Mouse (Mus musculus): ENCODE results near the gene Coro7. TPM values are rescaled to one million over a fixed set of nuclear protein-coding genes. Genes with fewer than 3 reads are reported as not detected.

The Coro7 gene
- polyA plus RNA-seq, 1 experiment = 44.5 TPM

DNA sequence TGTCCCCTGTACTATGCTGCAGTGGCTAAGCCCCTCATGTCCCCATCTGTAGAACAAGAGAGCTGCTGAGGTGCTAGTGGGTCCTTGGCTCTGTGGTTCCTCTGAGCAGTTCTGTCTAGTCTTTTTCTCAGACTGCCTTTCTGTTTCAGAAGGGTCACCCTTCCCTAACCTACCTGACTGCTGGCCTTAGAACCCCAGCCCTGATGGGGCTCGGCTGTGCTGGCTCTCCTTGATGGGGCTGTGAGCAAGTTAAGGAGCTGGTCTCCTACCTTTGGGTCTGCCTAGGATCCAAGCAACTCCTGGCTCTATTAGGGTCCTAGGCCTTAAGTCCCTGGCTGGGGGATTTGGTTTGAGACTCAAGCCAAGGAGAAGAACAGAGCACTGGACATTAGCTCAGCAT lies 64.3 kb downstream of the Coro7 start:
- no peak for DNase-seq (ENCODE audit: low read depth)

DNA sequence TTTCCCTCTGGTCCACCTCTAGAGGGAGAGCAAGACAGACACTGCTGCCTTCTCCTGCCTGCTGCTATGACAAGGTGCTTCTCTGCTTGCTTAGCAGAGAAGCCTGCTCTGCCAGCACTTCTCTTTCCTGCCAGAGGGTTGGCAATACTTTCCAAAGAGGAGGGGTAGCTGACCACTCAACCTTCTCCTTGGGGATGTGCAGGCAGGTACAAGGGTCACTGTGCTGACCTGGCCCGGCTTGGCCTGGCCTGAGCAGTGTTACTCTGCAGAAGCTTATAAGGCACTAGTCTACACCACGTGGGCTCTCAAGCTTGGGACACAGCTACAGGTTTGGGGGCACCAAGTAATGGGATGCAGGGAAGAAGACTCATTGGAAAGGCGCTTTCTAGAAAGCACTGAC lies 64.9 kb downstream of the Coro7 start:
- no peak for DNase-seq (ENCODE audit: low read depth)

DNA sequence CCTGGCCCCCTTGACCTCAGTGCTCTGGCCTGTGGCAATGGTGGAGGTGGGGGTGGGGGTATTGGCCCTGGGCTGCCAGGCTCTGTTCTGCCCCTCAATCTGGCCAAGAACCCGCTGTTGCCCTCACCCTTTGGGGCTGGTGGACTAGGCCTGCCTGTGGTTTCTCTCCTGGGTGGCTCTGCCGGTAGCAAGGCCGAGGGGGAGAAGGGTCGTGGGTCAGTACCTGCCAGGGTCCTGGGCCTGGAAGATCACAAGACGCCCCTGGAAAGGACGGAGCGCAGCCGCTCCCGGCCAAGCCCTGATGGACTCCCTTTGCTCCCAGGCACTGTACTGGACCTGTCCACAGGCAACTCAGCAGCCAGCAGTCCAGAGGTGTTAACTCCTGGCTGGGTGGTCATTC lies 65.8 kb downstream of the Coro7 start:
- DNase-seq (ENCODE audit: low read depth) = no peak

DNA sequence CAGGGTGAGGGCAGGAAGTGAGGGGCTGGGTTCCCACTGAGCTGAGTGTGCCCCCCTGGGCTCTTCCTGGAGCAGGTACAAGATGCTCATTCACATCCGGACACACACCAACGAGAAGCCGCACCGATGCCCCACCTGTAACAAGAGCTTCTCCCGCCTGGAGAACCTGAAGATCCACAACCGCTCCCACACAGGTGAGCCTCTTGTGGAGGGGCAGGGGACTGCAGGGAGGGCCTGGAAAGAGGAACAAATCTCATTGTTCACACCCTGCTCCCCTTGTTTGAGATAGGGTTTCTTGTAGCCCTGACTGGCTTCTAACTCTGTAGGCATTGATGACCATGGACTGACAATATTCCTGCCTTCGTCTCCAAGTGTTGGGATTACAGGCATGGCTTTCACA lies 67.9 kb downstream of the Coro7 start:
- DNase-seq (ENCODE audit: low read depth) = no peak

DNA sequence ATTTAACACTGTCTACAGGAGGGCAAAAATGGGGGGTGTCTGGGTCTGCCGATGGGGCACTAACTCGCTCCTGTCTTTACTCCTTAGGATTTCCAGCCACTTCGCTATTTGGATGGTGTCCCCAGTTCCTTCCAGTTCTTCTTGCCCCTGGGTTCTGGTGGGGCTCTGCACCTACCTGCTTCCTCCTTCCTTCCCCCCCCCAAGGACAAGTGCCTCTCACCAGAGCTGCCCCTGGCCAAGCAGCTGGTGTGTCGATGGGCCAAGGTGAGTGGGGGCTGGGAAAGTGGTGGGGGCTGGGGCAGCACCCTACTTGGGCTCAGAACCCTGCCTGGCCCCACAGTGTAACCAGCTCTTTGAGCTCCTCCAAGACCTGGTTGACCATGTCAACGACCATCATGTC lies 68.4 kb downstream of the Coro7 start:
- DNase-seq (ENCODE audit: low read depth) = no peak

DNA sequence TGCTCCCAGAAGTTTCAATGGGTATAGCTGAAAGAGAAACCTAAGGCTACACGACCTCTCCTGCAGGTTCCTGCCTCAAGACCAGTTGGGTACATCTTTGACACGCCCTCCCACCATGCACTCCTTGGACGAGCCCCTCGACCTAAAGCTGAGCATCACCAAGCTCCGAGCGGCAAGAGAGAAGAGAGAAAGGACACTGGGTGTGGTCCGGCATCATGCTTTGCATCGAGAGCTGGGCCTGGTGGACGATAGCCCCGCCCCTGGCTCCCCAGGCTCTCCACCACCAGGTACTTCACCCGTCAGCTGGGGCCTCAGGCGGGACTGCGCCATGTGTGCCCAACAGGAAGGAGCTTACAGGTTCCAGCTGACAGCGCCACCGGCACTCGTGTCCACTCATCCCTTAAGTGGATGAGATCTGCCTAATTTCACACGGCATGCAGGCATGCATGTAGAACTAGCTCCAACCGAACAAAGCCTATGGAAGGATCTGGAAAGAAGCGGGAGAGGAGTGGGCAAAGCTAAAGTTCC lies 71.0 kb downstream of the Coro7 start:
- DNase-seq (ENCODE audit: low read depth) = no peak

DNA sequence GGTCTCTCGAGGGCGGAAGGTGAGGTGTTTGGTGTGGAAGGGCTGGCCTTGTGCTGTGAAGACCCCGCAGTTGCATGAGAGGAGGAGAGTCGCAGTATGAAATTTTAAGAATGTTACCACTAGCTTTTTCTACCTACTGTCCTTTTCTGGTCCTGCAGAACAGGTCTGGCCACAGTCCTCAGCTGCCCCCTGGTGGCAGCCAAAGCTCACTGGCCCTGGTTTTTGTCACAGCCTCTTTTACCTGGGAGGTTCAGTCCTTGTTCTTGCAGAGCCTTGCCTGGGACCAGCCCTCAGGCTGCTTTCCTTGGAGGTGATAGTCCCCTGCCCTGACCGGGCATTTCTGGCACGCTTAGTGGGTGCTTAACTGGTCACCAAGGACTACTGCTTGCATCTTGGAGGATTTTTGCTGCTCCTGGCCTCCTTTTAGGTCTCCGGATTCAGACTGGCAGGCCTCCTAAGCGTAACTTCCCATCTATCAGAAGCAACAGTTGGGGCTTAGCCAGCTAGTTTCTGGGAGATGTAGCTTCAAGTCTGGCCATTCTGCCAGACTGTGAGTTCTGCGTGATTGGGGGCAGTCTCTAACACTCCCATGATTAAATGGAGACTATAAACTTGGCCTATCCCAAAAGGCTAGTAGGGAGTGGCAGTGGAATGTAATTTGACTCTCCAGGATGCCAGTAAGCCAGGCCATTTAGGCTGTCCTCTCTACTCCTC lies 71.6 kb downstream of the Coro7 start:
- no peak for DNase-seq (ENCODE audit: low read depth)

GRCm38 (mm10) chr16:4606431-4607084 lies 73.0 kb downstream of the Coro7 start:
- DNase-seq (ENCODE audit: low read depth) = no peak

GRCm38 (mm10) chr16:4605514-4606131 lies 74.0 kb downstream of the Coro7 start:
- DNase-seq (ENCODE audit: low read depth) = no peak

DNA sequence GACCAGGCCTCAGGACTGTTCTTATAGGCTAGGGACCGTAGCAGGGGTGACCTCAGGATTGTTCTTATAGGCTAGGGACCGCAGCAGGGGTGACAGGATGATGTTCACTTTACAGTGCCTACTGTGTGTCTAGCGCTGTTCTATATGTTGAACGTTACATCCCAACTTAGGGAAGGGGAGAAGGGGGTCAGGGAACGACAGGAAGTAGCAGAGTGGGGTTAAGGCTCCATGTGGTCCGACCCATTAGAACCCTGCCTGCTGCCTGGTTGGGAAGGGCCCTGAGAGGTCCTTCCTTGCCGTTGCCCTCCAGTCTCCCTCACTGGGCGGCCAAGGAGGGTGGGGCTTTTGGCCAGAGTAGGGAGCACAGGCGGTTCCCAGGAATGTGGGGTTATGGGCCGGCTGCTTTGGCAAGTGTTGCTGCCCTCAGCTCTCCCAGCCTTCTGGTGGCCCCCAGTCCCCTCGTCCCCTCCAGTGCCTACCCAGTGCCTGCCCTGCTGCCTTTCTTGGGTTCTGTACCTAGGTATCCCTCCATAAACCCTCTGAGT lies 75.2 kb downstream of the Coro7 start:
- DNase-seq (ENCODE audit: low read depth) = no peak

DNA sequence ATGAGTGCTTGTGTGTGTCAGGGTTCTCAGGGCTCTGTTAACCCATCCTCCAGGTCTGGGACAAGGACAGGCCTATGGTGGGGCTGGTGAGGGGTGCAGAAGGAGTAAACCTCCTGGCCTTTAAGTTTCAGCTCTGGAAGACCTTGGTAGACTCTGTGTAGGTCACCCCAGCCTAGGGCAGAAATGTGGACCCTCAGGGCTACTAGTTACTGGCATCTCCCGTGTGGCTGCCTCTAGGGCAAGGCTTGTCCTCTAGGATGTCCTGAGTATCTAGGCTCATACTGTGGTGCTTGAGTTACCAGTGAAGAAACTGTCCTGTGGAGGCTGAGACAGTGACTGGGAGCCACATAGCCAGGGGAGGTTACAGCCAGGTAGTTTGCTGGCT lies 76.1 kb downstream of the Coro7 start:
- DNase-seq (ENCODE audit: low read depth) = no peak

- no peak for DNase-seq (ENCODE audit: low read depth)
These were observed 76.7 kb downstream of the Coro7 start for GRCm38 (mm10) chr16:4602766-4603452.

DNA sequence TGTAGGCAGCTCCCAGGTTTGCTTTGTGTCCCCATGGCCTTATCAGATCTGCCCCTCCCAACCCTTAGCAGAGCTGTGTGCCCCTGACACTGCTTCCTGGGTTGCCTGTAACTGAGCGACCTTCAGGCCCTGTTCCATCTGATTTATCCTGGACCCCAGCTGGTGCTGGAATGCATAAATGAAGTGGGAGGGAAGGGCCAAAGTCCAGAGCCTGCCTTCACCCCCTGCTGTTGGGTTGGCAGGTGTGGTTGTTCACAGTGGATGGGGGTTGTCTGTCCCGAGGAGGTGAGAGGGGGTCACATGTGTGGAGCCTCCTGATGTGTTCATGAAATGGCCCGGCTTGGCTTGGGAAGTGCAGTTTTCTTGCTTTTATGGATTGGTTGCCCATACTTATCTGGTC lies 77.4 kb downstream of the Coro7 start:
- no peak for DNase-seq (ENCODE audit: low read depth)

DNA sequence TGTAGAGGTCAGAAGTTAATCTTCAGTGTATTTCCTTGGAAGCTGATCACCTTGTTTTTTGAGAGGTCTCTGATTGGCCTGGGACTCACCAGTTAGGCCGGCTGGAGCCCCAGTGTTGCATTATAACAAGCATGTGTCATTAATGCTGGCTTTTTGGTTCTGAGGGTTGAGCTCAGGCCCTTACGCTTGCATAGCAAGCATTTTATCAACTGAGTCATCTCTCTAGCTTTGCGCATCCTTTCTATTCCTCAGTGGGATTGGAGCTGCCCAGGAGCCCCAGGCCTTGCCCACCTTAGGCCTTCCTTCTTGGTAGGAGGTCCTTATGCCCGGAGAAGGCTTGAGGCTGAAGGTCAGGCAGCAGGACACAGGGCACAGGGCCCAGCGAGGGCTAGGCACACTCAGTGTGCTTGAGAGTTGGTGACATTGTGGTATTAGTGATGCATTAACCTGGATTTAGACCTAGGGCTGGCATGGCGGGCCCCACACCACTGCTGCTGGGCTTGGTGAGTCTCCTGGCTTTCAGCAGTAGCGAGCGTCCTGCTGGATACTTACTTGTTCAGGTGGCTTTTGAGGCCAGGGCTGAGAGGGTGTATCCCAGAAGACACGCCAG lies 78.8 kb downstream of the Coro7 start:
- no peak for DNase-seq (ENCODE audit: low read depth)

- no peak for DNase-seq (ENCODE audit: low read depth)
These were observed 80.0 kb downstream of the Coro7 start for GRCm38 (mm10) chr16:4599616-4600015.

DNA sequence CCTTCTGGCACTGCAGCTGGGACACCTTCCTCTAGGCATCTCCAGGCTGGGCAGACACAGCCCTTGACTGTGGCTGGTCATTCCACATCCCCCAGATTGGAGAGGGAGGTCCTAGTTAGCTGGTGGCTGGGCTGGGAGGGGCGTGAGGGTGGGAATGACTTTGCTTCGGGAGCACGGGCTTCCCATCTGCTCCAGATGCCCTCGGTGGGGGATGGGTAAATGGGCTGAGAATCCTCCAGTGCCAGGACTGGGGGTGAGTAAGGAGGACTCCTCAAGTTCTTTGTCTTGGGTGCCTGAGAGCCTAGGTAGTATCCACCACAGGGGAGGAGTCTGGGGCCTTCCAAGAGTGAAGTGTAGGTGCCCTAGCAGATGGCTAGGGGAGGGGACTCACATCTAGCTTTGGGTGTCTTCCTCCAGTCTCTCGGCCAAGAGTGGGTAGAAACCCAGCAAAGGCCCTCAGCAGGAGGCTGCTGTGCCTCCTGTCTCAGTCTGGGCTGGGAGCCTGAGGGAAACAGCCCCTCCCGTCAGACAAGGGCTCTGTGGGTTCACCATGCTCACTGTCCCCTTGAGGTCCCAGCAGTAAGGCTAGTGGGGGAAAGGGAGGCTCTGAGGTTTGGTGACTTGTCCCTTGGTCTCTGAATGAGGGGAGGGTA lies 80.6 kb downstream of the Coro7 start:
- no peak for DNase-seq (ENCODE audit: low read depth)

DNA sequence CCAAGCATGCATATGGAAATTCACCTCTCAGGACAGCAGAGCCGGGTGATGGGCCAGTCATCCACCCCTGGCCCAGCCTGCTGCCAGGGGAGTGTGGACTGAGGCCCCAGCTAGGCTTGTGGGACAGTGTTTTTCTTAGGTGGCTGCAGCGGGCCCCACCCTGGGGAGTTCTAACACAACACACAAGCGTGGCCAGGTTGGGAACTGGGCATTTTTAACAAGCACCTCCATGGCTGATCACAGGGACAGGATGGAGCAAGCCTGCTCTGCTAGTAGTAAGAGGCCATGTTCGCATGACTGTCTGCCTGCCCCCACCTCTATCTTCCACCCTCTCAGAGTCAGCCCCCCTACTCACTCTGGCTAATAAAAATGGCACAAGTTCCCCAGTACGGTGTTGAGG lies 81.5 kb downstream of the Coro7 start:
- DNase-seq (ENCODE audit: low read depth) = no peak

DNA sequence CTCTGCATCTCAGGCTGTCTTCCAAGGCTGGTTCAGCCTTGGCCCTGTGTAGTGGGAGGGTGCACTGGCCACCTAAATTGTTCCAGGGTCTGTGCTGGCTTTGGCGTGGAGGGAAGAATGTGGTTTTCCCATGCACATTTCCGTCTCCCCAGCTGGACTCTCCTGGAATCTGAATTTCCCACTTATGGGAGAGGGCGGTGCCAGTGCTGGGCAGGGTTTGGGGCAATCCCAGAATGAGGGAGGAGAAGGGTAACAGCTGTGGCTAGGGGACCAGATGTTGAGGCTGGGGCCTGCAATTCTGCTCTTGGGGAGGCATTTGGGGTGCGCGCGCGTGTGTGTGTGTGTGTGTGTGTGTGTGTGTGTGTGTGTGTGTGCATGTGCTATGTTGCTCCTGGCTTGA lies 82.3 kb downstream of the Coro7 start:
- no peak for DNase-seq (ENCODE audit: low read depth)

GRCm38 (mm10) chr16:4596836-4597235 lies 82.7 kb downstream of the Coro7 start:
- DNase-seq (ENCODE audit: low read depth) = no peak

- no peak for DNase-seq (ENCODE audit: low read depth)
These were observed 83.3 kb downstream of the Coro7 start for GRCm38 (mm10) chr16:4596141-4596728.

- DNase-seq (ENCODE audit: low read depth) = no peak
These were observed 84.0 kb downstream of the Coro7 start for GRCm38 (mm10) chr16:4595527-4595963.

Data from gonadal fat pad, adult 2 months (tissue).